Mouse (Mus musculus): ENCODE measurements at regions not wholly inside any gene's neighbourhood (a gene's known extent, or its start where the extent isn't known, plus 50 kb on each side); places are given as distances from the start of the nearest gene placed in this dataset.

DNA sequence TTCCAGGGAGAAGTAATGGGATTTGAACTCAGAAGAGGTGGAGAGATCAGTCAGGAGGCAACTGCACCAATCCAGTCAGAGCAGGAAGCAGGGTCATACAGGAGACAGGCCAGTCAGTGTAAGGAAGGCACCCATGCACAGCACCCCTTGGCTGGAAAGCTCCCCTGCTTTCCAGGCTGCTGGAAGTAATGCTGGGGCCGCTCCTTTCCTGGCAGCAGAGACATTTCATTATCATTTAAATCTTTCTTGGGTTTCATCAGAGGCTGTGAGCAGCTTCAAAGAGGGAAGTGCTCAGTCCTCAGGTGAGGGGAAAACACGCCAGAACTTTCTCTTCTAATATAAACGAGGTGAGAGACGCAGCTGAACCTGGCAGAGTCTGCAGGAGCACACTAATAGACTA lies 109.1 kb upstream of the Syt13 start:
- DNase-seq (ENCODE audit: low read depth, low spot score), result no peak
- Histone ChIP-seq H3K36me3 (ENCODE audit: control insufficient read depth in 1 of 2, insufficient read depth in 2 of 2, low read length in 2 of 2) (no peaks in the 10 kb centered on the region), H3K79me2 (ENCODE audit: control insufficient read depth, insufficient read depth, low read length, poor library complexity) (no peaks in the 10 kb centered on the region), H3K27ac (ENCODE audit: control insufficient read depth, low read depth, low read length) (no peak overlapping the region), H3K4me1 (ENCODE audit: control insufficient read depth in 1 of 2, insufficient read depth in 2 of 2, low read length in 2 of 2) (no peaks in the 10 kb centered on the region), H3K4me3 (ENCODE audit: control insufficient read depth in 1 of 2, insufficient read depth in 1 of 2, low read depth in 2 of 2, low read length in 2 of 2) (no peak overlapping the region), H3K27me3 (ENCODE audit: control insufficient read depth in 1 of 2, insufficient read depth in 2 of 2, low read length in 2 of 2) (peaks cover 0 to 6% of the 10 kb centered on the region in 2 experiments; a peak in 3 of 4 replicates), H3K9me3 (replicated peaks; ENCODE audit: insufficient read depth, low read length) (no peaks in the 10 kb centered on the region), H3K9ac (ENCODE audit: control insufficient read depth, low read depth, low read length, poor library complexity, severe bottlenecking) (no peak overlapping the region)
- TF ChIP-seq BHLHE40 (IDR thresholded peaks at IDR 0.05; ENCODE audit: borderline replicate concordance, low read depth, low read length), result no peak
- no peak for TF ChIP-seq CHD1 (IDR thresholded peaks at IDR 0.05; ENCODE audit: low read depth, low read length)
- no peak for TF ChIP-seq USF1 (IDR thresholded peaks at IDR 0.05; ENCODE audit: low read depth, low read length)
- no peak for TF ChIP-seq ZC3H11A (IDR thresholded peaks at IDR 0.05; ENCODE audit: low read depth, low read length)

DNA sequence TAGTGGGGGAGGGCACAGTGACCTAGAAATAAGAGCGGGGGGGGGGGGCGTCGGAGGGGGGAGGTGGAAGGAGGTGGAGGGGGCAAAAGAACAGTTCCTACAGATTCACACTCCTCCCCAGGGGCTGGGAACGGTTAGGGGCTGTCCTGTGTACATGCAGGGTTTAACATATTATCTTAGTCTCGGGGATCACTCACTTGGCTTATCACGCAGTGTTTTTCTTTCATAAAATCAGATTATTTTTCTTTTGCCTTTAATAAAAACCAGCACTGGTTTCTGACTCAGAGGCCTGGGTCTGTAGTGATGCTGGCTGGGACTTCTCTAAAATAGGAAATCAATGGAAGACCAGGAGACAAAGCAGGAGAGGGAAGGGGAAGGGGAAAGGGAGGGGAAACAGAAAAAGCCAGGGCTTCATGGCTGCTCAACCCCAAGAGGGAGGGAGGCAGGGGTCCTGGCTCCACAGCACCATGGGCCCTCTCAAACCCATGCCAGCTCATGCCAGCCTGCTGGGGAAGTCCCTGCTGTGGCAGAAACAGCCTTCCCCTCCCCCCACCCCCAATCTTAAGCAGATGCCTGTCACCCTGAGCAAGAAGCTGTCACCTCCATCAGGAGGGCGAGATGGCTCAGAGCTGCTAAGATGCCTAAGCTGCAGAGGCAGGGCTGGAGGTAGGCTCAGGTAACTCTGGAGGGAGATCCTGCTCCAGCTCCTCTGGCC lies 108.3 kb upstream of the Syt13 start:
- Histone ChIP-seq H3K9me3 (replicated peaks; ENCODE audit: insufficient read depth, low read length) (no peaks in the 10 kb centered on the region), H3K36me3 (ENCODE audit: control insufficient read depth in 1 of 2, insufficient read depth in 2 of 2, low read length in 2 of 2) (no peaks in the 10 kb centered on the region), H3K27me3 (ENCODE audit: control insufficient read depth in 1 of 2, insufficient read depth in 2 of 2, low read length in 2 of 2) (peaks cover 0 to 6% of the 10 kb centered on the region in 2 experiments; a peak in 2 of 4 replicates), H3K9ac (ENCODE audit: control insufficient read depth, low read depth, low read length, poor library complexity, severe bottlenecking) (no peak overlapping the region), H3K4me1 (ENCODE audit: control insufficient read depth in 1 of 2, insufficient read depth in 2 of 2, low read length in 2 of 2) (no peaks in the 10 kb centered on the region), H3K27ac (ENCODE audit: control insufficient read depth, low read depth, low read length) (no peak overlapping the region), H3K79me2 (ENCODE audit: control insufficient read depth, insufficient read depth, low read length, poor library complexity) (no peaks in the 10 kb centered on the region), H3K4me3 (ENCODE audit: control insufficient read depth in 1 of 2, insufficient read depth in 1 of 2, low read depth in 2 of 2, low read length in 2 of 2) (no peak overlapping the region)
- DNase-seq (ENCODE audit: low read depth, low spot score), result no peak
- TF ChIP-seq MYB (IDR thresholded peaks at IDR 0.05; ENCODE audit: low read depth, low read length), result no peak
- TF ChIP-seq ZMIZ1 (IDR thresholded peaks at IDR 0.05; ENCODE audit: low read depth, low read length), result no peak
- no peak for TF ChIP-seq ELF1 (IDR thresholded peaks at IDR 0.05; ENCODE audit: low read depth, low read length)
- no peak for TF ChIP-seq TAL1 (IDR thresholded peaks at IDR 0.05; ENCODE audit: low read length)
- no peak for TF ChIP-seq EP300 (IDR thresholded peaks at IDR 0.05; ENCODE audit: low read depth in 1 of 2, low read length in 2 of 2)
- TF ChIP-seq POLR2AphosphoS5 (IDR thresholded peaks at IDR 0.05; ENCODE audit: borderline replicate concordance, low read depth, low read length), result no peak
- TF ChIP-seq ETS1 (IDR thresholded peaks at IDR 0.05; ENCODE audit: low read depth, low read length), result no peak
- TF ChIP-seq CHD1 (IDR thresholded peaks at IDR 0.05; ENCODE audit: low read depth, low read length), result no peak
- TF ChIP-seq TCF12 (IDR thresholded peaks at IDR 0.05; ENCODE audit: low read depth, low read length), result no peak
- TF ChIP-seq BHLHE40 (IDR thresholded peaks at IDR 0.05; ENCODE audit: borderline replicate concordance, low read depth, low read length), result no peak
- TF ChIP-seq ZC3H11A (IDR thresholded peaks at IDR 0.05; ENCODE audit: low read depth, low read length), result no peak
- TF ChIP-seq USF1 (IDR thresholded peaks at IDR 0.05; ENCODE audit: low read depth, low read length), result no peak

DNA sequence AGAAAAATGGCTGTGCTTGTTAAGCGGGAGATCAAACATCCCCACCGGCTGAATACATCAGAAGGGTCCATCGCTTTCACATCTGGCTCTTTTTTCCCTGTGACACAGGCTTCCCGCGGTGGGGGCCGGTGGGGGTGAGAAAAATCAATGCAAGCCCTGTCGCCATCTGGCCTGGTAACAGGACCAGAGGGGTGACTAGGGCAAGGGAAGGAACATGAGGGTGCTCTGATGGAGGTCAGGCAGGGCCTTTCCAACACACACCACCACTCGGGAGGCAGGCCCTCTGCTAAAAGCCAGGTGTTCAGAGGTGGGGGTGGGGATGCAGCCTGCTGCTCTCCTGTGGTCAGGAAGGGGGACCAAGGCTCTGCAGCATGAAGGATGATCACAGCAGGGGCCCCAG lies 107.5 kb upstream of the Syt13 start:
- H3K27ac ChIP-seq (ENCODE audit: control insufficient read depth, low read depth, low read length), result no peak overlapping the region
- no peak overlapping the region for H3K9ac ChIP-seq (ENCODE audit: control insufficient read depth, low read depth, low read length, poor library complexity, severe bottlenecking)
- no peaks in the 10 kb centered on the region for H3K79me2 ChIP-seq (ENCODE audit: control insufficient read depth, insufficient read depth, low read length, poor library complexity)
- H3K36me3 ChIP-seq (ENCODE audit: control insufficient read depth in 1 of 2, insufficient read depth in 2 of 2, low read length in 2 of 2), result no peaks in the 10 kb centered on the region
- DNase-seq (ENCODE audit: low read depth, low spot score), result no peak
- peaks cover 0 to 6% of the 10 kb centered on the region in 2 experiments; a peak in 2 of 4 replicates for H3K27me3 ChIP-seq (ENCODE audit: control insufficient read depth in 1 of 2, insufficient read depth in 2 of 2, low read length in 2 of 2)
- no peak overlapping the region for H3K4me3 ChIP-seq (ENCODE audit: control insufficient read depth in 1 of 2, insufficient read depth in 1 of 2, low read depth in 2 of 2, low read length in 2 of 2)
- H3K9me3 ChIP-seq (replicated peaks; ENCODE audit: insufficient read depth, low read length), result no peaks in the 10 kb centered on the region
- TF ChIP-seq RCOR1 (IDR thresholded peaks at IDR 0.05; ENCODE audit: low read depth, low read length) (no peak), CTCF (IDR thresholded peaks at IDR 0.05 in 2 of 3, conservative IDR thresholded peaks at IDR 0.05 in 1 of 3; ENCODE audit: control insufficient read depth in 1 of 3, insufficient read depth in 1 of 3, low read depth in 2 of 3, low read length in 3 of 3, poor library complexity in 1 of 3, severe bottlenecking in 1 of 3) (no peak), SMC3 (IDR thresholded peaks at IDR 0.05; ENCODE audit: low read depth, low read length) (no peak), MAX (IDR thresholded peaks at IDR 0.05; ENCODE audit: low read length) (no peak), RAD21 (IDR thresholded peaks at IDR 0.05; ENCODE audit: low read depth, low read length) (no peak), GABPA (IDR thresholded peaks at IDR 0.05; ENCODE audit: low read depth, low read length) (no peak), CHD1 (IDR thresholded peaks at IDR 0.05; ENCODE audit: low read depth, low read length) (no peak), POLR2A (IDR thresholded peaks at IDR 0.05; ENCODE audit: control insufficient read depth in 1 of 2, insufficient read depth in 1 of 2, low read depth in 1 of 2, low read length in 2 of 2, poor library complexity in 1 of 2) (no peak), UBTF (IDR thresholded peaks at IDR 0.05; ENCODE audit: borderline replicate concordance, insufficient read depth, low read depth, low read length) (no peak), ZNF384 (IDR thresholded peaks at IDR 0.05; ENCODE audit: low read depth, low read length) (no peak), NELFE (IDR thresholded peaks at IDR 0.05; ENCODE audit: low read depth, low read length) (no peak), ELF1 (IDR thresholded peaks at IDR 0.05; ENCODE audit: low read depth, low read length) (no peak), TBP (IDR thresholded peaks at IDR 0.05; ENCODE audit: low read depth, low read length) (no peak), CHD2 (IDR thresholded peaks at IDR 0.05; ENCODE audit: low read length) (no peak), ZKSCAN1 (IDR thresholded peaks at IDR 0.05; ENCODE audit: low read depth, low read length) (no peak), GATA1 (IDR thresholded peaks at IDR 0.05; ENCODE audit: low read depth, low read length) (no peak)
- H3K4me1 ChIP-seq (ENCODE audit: control insufficient read depth in 1 of 2, insufficient read depth in 2 of 2, low read length in 2 of 2), result no peaks in the 10 kb centered on the region
